Mouse (Mus musculus) small intestine, adult 2 months (tissue): ENCODE measurements around the gene Stxbp3.

Source experiments
- CTCF ChIP-seq: fragments of 200-500 bp; IDR thresholded peaks from 2 replicates; pipeline ENCODE4 v1.5.1; 2012; ENCODE audit warnings: low read depth, mild to moderate bottlenecking, control low read depth, inconsistent platforms, low read length, moderate library complexity, mixed read lengths; ENCODE audit not compliant: insufficient replicate concordance, insufficient read length; ENCODE audit errors: extremely low read depth
- POLR2A ChIP-seq: fragments of 200-500 bp; IDR thresholded peaks from 2 replicates; pipeline ENCODE4 v1.6.1; 2012; ENCODE audit warnings: low read depth, mild to moderate bottlenecking, control low read depth, inconsistent platforms, low read length, moderate library complexity

DNA sequence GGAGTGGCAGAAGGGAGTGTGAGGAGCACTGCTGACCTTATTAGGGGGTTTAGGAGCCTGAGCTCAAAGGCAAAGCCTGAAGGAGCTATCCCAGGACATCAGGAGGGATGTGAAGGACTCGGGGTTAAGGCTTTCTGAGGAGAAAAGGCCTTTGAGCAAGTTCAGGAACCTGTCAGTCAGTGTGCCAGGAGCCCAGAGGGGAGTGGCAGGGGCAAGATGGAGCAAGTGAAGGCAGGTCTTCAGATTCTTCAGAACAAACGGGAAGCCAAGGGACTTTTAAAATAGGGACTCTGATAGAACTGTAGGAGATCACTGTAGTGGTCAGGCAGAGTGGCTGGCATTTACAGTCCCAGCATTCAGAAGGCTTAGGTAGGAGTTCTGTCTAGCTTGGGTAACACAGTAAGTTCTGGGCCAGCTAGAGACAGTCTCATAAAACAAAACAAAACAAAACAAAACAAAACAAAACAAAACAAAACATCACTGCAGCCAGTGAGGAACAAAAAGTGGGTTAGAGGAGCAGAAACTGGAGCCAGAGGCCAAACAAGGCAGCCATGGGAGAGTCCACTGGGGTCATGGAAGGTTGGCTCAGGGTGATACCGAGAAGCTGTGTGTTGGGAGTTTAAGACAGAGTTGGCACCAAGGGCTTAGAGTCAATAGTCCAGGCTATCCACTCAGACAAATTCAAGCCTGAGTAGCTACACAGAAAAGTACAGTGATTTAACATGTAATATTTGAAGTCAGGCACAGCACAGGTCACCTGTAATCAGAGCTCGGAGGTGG, 61.4 kb downstream of the Stxbp3 start:
- TF ChIP-seq POLR2A (no peak), CTCF (no peak)
